Mouse (Mus musculus) 3134 (cell line): ENCODE data around the gene Zbtb8os.
"Not testable (repeated sequence)": the region's sequence is repeated elsewhere in the genome, so short reads cannot be mapped to it uniquely, and the experiment has no call there.

Source experiments
- DNase-seq: peaks from one replicate; pipeline ENCODE4 v3.0.0-alpha.2; 2011; ENCODE audit warnings: low spot score; ENCODE audit not compliant: insufficient read length; ENCODE audit errors: extremely low read depth

The Zbtb8os gene

DNA sequence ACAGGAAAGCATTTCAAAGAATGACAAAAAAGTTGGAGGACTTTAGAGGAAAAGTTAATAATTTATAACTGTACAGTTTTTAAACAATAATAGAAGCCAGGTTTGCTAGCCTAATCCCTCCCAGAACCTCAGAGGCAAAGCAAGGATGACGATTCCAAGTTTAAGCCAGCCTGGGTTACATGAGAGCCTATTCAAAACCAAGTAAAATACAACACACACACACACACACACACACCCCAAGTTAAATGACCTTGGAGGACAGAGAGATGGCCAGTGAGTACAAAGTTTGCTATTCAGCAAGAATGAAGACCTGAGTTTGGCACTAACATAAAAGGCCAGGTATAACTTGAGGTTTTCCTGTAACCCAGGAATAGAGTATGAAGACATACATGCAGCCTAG, 9.3 kb upstream of the Zbtb8os start:
- DNase-seq: no peak

DNA sequence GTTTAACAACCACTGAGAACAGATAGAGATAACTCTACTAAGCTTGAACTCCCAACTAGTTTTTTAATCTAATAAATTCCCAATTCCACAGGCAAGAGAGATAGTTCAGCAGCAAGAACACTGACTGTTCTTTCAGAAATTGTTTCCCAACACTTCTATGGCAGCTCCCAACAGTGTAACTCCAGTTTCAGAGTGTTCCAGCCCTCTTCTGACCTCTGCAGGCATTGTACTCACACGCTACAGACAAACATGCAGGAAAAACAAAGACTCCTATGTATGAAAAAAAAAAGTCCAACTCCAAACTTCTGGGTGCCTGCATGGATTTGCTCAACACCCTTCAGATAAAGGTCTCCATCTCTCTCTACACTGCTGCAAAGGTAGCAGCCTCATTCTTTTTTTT, 2.6 kb upstream of the Zbtb8os start:
- no peak for DNase-seq

DNA sequence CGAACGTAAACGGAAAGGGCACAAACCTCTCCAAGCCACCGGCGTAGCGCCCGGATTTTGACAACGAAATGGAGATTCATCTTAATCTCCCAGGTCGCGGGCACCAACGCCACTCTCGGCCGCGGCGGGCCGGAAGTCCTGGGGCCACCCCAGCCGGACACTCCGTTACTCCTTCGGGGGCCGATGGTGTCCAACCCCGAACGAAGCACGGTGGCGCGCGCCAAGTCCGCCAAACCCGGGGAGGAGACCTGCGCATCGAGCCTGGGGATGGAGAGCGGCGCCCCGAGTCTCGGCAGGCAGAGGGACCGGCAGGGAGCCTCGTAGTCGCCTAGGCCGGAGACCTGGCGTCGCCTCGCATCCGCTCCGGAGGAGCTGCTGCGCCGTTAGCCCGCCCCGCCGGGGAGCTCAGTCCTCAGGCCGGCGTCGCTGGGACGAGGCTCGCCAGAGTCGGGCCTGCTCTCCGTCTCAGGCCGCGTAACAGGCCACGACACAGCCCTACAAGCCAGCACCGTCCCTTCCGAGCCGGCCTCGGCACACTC, 749 bp upstream of the Zbtb8os start:
- no peak for DNase-seq

DNA sequence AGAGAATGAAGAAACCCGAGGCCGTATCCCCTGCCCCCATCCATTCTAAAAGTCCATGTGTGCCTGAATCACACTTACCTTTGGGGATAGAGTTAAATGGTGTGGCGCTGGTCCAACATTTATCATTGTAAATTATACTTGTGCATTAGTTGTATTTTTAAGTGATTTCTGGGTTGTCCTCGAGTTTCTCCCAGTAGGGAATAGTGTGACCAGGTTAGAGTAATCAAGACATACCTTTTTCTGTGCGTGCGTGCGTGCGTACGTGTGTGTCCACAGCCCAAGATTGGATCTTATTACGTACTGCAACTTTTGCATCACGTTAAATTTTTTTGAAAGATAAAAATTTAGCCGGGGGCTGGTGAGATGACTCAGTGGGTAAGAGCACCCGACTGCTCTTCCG, 796 bp downstream of the Zbtb8os start:
- no peak for DNase-seq

DNA sequence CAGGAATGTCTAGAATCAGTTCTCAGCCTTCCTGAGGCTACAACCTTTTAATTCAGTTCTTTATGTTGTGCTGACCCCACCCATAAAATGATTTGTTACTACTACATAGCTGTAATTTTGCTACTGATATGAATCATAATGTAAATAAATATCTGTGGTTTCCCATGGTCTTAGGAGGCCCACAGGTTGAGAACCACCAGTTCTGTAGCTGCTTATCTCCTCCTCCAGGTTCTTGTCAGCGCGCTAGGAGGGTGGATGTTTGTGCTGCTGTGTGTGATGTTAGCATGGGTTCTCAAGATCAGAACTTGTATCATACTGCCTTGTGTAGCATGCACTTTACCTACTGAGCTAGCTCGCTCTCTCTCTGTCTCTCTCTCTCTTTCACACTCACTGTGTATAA, 4.2 kb downstream of the Zbtb8os start:
- no peak for DNase-seq

DNA sequence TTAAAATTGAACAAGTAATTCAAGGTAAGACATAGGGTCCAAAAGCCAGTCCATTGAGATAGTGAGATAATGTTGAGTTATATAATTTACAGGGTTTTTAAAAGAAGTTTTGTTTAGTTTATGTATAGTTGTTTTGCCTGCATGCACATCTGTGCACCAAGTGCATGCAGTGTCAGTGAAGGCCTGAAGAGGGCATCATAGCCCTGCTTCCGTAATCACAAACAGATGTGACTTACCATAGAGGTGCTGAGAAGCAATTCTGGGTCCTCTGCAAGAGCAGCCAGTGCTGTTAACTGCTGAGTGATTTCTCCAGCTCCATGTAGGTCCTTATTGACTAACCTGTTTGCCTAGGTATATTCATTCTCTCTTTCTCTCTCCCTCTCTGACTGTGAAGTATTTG, 6.4 kb downstream of the Zbtb8os start:
- no peak for DNase-seq

DNA sequence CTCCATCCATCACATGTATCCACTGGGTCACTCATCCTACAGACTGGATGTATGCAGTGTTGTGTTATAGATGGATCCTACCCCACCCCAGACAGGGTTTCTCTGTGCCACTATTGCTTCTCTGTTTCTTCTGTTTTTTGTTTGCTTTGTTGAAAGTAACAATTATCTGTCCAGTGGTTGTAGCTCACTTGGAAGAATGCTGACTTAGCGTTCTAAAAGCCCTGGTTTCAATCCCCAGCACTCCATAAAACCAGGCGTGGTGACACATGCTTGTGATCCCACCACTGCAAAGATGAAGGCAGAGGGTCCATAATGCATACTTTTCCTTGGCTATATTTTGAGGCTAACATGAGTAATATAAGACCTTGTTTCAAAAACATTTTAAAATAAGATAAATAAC, 7.2 kb downstream of the Zbtb8os start:
- no peak for DNase-seq

DNA sequence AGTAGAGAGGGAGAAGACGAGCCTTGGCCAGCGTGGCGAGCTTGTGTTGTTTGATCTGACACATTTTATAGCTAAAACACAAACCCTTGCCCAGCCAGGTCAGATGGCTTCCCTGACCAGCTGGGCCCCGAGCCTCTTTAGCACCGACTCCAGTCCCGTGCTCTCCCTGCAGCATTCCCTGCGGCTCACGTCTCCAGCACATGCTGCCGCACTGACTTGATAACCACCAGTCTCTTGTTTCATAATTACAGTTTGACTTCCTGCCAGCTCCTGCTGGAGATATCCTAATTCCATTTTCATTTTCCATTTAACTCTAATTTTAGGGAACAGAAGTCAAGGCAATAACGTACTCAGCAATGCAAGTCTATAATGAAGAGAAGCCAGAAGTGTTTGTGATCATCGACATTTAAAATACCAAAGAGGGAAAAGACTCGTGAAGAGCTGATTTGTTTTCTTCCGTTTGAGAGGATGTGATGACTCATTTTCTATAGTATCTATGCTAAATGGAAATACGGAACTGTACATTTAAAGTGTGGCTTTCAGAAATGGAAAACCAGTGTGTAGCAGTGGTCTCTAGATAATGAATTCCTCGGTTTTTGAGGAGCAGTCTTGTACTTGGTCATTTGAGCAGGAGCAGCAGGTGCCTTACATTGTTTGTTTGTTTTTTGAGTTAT, 11.1 kb downstream of the Zbtb8os start:
- DNase-seq: no peak

DNA sequence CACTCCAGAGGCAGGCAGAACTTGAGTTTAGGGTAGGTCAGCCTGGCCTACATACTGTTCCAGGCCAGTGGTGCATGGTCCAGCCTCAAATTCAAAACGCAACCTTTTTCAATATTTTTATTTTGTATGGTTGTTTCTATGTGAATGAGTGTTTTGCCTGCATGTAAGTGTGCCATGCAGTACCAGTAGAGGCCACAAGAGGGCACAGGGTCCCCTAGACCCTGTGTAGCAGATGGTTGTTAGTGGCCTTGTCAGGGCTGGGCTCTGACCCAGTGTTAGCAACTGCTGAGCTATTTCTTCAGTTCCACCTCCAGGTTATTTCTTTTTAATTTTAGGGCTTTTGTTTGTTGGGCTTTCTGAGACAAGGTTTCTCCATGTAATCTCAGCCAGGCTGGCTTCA, 15.1 kb downstream of the Zbtb8os start:
- peak; percentile 36 for DNase-seq

DNA sequence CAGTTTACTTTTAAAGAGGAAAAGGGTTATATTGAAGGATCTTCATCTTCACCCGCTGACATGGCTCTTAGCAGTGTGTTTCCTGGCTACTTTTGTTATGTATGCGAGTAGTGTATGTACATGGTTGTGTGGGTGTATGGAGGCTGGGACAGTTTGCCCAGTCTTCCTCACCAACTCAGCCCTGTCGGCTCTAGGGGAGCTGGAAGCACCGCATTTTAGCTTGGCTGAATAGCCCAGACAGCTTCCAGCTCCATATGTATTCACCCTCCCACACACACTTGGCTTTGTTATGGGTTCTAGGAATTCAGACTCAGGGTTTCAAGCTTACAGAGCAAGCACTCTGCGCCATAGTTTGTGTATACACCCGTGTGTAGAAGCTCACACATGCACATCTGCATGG, 15.6 kb downstream of the Zbtb8os start:
- DNase-seq: no peak

DNA sequence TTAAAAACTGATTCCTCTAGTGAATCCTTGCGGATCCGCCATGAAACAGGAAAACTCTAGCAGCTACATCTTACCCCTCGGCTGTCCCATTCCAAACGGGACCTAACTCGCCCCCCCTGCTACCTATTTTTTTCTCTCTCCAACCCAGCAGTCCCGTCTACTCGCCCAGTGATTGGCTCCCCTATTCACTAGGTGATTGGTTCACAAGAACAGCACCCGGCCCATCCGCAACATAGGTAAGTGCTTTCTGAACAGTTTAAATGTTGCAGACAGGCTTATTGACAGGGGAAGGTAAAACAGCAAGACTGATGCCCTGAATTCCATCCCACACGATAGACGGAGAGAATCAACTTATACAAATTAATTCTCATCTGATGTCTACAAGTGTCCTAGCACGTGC, 17.7 kb downstream of the Zbtb8os start:
- no peak for DNase-seq

DNA sequence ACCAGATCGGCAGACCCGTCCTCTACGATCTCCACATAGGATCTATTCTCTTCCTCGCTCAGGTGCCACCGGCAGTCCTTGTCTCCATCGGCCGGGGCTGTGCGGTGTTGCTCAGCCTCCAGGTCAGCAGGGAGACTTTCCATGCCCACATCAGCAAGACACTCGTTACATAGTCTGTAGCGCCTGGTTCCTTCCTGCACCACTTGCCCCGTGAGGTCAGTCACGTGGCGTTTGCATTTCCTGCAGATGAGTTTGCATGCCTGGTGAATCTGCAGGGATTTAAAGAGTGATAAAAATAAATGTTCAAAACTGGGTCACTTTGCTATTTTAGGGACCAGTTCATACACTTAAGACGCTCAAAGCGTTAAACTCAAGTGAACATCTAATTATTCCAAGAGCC, 18.7 kb downstream of the Zbtb8os start:
- DNase-seq: no peak

DNA sequence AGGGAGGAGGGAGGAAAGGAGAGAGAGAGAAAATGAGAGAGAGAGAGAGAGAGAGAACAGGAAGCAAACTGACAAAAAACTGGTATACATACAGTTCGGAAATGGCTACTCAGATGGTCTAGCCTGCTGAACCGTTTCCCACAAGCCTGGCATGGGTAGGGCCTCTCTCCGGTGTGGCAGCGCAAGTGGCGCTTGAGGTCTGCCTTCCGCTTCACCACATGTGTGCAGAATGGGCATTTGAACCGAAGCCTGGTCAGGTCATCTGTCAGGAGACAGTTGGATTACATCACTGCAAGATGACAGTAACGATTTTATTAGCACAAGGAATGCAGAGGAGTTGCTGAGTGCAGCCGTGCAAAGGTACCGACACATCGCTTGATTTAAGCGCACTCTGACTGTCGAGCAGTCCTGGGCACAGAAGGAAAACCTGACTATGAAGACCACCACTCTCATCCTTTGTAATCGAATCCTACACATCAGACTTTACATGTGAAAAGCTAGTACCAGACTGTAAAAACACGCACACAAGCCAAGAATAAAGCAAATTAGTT, 22.2 kb downstream of the Zbtb8os start:
- no peak for DNase-seq

DNA sequence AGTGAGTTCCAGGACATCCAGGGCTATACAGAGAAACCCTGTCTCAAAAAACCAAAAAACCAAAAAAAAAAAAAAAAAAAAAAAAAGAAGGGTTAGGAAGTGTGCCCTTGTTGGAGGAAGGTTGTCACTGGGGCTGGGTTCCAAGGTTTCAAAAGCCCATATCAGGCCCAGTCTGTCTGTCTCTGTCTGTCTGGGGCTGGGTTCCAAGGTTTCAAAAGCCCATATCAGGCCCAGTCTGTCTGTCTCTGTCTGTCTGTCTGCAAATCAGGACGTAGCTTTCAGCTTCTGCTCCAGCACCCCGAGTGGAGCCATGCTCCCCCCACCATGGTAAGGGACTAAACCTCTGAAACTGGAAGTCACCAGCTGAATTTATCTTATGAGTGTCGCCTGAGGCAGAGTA, 26.7 kb downstream of the Zbtb8os start:
- DNase-seq: not testable (repeated sequence)

DNA sequence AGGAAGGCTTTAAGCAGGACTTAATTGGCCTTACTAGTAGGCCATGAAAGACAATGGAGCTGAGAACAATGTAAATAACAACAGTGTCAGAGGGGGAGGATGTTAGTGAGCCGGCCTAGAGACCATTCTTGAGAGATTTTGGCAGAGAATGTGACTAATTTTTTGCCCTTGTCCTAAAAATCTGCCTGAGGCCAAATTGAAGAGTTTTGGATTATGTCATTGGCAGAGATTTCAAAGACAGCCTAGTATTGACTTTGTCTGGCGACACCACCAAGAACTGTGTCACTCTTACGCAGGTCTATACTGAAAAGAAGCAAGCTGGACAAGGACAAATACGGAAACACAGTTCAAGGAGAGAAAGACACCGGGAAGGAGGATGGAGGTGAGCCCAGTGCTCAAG, 27.3 kb downstream of the Zbtb8os start:
- DNase-seq: no peak

DNA sequence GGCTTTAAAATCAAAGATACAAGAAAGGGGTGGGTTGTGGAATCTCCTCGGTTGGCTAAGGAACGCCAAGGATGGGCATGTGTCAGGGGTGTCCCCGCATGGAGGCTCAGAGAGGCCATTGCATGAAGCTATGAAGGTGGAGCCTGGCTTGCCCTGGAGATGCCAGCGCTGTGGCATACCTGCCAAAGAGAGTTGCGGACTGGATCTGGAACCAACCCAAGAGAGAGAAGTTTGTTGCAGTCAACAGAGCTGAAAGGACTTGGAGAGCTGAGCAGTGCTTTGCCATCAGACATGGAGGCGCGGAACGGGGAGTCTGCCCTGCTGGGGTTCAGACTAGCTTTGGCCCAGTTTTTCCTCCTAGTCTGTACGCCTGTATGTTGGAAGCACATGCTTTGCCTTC, 28.0 kb downstream of the Zbtb8os start:
- no peak for DNase-seq

DNA sequence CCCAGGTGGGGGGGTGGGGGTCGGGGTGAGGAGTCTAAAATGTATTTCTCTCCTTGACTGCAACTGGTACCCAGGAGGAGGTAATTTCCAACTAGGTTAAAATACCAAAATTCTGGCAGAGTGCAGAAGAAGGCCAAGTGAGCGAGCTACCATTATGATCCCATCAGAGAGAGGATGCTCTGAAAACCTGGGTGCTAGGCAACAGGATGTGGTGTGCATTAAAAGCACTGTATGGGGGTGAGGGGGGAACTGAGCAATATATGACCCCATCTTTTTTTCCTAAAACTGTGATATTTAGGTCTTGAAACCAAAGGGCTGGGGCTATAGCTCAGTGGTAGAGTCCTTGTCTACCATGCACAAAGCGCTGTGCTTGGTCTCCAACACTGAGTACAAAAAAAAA, 28.9 kb downstream of the Zbtb8os start:
- no peak for DNase-seq

DNA sequence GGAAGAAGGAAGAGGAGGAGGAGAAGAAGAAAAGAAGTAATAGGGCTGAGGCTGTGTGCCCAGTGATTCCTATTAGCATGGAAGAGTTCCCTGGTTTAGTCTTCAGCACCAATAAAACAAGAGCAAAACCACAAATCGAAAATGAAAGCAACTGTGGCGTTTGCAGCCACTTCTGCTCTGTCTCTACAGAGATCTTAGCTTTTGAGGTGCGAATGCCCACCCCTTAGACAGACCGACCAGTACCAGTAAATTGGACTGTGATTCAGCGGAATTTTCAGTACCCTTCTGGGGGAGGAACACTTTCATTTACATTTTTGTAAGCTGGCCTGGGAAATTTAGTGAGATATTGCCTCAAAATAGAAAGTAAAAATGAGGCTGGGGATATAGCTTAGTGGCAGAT, 29.7 kb downstream of the Zbtb8os start:
- no peak for DNase-seq

DNA sequence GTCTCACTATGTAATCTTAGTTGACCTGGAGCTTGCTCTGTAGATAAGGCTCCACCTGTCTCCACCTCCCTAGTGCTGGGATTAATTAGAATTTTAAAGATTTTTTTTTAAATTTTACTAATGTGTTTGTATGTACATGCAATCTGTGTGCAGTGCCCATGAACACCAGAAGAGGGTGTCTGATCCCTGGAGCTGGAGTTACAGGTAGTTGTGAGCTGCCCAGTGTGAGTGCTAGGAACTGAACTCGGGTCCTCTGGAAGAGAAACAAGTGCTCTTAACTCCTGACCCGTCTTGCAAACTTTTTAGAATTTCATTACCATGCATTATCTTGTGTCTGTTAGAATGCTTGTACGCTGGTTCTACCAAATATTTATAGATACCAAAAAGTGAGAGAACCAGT, 35.9 kb downstream of the Zbtb8os start:
- no peak for DNase-seq

DNA sequence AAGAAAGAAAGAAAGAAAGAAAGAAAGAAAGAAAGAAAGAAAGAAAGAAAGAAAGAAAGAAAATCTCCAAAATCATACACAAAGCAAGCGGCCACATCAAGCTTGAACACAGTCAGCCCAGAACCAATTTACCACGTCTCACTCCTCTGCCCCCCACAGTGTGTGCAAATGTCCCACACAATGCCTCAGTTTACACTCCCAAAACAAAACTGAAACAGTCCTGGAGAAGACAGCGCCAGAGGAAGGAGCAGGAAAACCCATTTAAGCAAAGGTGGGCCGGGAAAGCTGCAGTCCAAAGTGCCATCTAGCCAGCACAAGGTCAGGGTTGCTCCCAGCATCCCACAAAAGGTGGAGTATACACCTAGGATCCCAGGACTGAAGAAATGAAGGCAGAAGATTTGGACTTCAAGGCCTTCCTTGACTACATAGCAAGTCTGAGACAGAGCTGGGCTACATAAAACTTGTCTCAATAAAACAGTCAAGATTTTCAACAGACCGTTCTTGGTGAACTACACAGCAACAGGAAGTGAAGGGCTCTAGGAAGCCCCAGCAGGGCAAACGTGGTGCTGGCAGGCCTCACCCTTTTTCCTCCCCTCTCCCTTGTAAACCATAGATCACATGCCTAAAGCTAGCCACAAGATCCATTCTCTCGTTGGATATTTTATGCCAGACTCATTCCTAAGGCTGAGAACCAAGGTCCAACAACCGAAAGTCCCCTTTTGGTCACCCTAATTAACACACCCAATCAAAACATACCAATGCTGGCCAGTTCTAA, 37.9 kb downstream of the Zbtb8os start:
- no peak for DNase-seq

DNA sequence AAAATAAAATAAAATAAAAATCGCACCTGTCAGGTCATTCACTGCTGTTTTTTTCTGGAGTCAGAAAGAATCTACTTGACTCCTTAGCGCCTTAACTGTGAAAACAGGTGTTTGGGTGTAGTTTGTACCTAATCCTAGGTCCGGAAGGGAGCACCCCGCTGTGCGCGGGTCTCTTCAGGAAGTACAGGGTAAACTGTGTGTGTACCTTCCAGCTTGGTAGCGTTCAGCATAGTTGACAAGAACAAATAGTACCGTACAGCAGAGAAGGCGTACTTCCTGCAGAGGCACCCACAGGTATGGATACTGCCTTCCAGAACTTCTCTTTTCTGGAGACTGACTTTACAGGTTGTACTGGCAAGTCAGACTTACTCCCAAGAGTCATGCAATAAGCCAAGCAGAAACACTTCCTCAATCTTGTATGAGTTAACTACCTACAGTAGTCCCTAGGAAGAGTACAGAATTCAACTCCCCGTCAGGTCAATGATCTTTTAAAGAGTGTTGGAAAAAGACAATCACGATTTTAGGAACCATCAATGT, 38.8 kb downstream of the Zbtb8os start:
- DNase-seq: no peak

DNA sequence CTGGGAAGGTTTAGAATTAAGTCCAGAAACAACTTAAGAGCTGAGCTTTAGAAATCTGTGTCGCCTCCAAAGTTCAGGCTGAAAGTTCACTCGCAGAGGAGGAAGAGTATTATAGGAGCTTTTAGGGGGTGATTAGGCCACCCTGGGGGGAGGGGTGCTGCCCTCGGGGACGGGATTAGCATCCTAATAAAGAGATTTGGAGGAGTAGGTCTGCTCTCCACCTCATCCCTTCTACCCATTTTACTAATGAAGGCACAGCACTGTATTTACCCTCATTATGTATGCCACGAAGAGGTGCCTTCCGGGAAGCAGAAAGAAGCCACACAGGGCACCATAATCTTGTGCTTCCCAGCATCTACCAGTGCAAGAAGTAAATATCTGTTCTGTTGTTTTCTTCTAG, 39.5 kb downstream of the Zbtb8os start:
- DNase-seq: no peak
